Mouse (Mus musculus): ENCODE results near the gene Pdpk1.
"Not testable (repeated sequence)": the region's sequence is repeated elsewhere in the genome, so short reads cannot be mapped to it uniquely, and the experiment has no call there.

Gene Pdpk1

DNA sequence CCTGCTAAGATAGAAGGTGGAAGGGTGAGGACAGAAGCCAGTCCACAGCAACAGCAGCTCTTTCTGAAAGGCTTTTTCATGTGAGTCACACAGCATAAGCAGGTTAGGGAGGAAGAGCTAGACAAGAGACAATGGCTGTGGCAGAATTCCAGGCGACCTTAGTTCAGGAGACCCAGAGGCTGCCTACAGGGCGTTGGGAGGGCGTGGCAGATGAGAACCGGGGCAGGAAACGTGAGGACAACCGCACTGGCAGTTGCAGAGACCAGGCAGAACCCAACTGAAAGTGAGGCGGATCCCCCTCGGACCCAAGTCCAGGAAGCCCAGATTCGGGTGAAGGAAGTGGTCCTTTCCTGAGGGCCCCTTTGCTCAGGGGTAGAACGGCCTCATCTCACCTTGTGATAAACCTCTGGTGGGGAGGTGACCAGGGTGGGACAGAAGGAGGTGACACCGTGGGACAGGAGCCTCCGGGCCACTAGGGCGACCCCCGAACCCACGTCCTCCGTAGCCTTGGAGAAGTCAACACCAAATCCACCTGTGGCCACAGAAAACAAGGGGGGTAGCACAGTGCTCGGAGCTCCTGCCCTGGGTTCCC, 12.0 kb upstream of the Pdpk1 start:
- peak; percentile 65 for DNase-seq

DNA sequence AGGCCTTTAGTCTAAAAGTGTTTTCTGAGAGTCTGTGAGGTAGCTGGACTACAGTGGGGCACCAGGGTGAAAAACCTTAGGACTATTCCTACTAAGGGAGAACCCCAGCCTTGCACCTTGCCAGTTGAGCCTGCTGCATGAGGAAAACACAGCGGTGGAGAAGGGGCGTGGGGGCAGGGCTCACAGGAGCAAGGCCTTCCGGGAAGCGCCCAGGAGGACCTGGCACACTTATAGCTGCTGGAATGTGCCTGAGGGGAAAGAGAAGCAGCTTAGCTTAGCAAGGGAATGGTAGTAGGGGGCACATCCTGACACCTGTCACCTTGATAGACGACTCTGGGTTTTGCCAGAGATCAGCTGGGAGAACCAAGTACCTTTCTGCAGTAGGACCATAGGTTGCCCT, 10.7 kb upstream of the Pdpk1 start:
- peak; percentile 32 for DNase-seq

GRCm38 (mm10) chr17:24157526-24157925, 6.8 kb upstream of the Pdpk1 start:
- DNase-seq: no peak

- no peak for DNase-seq
Observed at GRCm38 (mm10) chr17:24157121-24157520, 6.4 kb upstream of the Pdpk1 start.

DNA sequence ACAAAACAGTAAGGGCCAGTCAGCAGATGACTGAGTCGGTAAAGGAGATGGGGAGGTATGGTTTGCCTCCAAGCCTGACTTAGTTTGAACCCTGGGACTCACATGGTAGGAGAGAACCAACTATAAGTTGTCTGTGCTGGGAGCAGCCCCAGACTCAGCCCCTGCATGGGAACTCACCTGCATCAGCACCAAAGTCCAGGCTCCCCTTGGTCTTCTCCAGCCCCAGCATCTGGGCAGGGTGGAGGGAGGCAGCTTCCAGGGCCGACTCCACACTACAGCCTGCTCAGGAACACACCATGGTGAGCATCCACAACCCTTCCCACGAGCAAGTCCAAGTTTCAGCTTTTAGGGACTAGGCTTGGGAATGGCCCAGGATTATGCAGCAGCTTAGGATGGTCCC, 5.7 kb upstream of the Pdpk1 start:
- no peak for DNase-seq

DNA sequence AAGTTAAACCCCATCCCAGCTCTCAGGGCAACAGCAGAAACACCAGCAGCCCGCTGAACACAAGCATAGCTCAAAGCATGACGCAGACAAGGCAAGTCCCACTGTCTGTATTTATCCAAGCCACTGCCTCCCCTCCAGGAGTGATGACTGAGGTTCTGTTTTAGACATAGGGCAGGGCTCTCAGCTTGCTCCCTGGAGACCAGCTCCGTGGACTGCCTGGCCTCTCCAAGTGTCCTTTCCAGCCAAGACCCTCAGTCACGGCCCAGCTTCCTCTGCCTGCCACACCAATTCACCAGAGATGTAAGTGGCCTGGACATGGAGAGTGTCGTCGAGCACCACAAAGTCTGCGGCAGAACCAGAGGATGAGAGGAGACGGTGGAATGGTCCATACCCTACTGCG, 5.0 kb upstream of the Pdpk1 start:
- DNase-seq: no peak

DNA sequence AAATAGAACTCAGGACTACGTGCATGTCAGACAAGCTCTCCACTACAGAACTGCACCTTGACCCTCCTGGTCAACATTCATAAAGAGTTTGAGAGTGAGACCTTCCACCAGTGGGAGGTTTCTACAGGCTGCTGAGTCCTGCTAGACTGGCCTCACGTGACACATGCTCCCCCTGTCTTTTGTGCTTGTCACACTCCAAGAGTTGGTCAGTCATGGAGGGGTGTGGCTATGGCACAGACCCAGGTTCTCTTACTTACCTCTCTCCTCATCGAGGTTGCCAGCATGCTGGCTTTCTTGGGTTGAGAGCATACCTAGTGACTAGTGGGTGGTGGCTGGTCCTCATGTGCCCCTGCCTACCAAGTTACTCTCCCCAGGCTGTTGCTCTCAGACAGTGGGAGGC, 3.7 kb upstream of the Pdpk1 start:
- DNase-seq: peak; percentile 59

DNA sequence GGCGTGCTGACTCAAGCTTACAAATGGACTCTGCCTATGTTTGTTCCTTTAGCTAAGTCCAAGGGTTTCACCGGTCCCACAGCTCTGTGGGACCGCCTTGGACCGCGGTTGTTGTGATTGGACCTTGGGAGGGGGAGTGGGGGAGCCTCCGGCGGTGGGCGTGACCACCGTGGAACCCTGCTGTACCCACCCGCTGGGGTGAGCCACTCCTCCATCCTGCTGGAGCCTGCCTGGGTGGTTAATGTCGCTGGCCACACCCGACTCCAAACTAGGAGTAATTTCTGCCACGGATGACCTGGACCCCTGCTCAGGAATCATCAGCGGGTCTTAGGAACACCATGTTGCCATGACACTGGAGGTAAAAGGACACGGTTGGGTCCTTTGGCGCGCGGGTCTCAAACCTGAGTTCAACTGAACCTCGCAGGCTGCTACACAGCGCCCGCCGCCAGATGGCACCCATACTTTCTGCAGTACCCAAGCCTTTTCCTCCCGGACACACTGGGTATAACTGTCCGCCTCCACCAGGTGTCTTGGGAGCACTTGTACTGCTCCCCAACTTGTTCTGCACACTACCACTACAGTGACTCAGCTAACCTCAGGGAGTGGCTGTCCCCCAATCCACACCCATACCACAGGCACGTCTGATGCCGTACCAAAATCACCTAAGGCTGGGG, 1.3 kb upstream of the Pdpk1 start:
- peak; percentile 91 for DNase-seq

DNA sequence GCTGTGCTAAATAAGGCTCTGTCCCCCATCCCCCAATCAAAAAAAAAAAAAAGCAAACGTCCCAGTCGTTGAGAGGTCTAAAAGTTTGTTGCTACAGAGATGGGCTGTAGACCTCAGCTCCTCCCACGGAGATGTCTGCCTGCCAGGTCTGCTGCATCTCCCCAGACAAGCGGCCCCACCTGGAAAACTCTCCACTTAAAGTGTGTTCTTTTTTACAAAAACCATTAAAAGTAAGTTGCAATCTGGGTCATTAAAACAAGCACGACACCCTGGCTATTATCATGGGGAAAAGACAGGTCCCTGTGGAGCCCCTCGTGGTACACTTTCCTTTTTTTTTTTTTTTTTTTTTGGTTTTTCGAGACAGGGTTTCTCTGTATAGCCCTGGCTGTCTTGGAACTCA, 658 bp upstream of the Pdpk1 start:
- DNase-seq: no peak

GRCm38 (mm10) chr17:24149421-24149820, 1.3 kb downstream of the Pdpk1 start:
- DNase-seq: no peak

DNA sequence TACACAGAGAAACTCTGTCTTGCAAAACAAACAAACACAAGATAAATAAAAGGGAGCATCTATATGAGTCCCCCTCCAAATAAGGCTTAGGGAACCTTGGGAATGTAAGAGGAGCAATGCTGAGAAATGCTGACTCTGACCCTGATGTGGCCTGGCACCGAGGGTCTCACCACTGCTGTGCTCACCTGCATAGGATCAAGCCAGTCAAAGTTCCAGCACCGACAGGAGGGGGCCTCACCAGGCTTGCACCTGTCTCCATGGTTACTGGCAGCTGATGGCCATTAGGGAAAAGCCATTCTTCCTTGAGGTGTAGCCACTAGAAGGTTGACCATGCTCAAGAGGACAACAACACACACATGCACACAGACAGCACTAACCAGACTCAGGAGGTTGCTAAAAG, 7.8 kb downstream of the Pdpk1 start:
- DNase-seq: no peak

- peak; percentile 98 for DNase-seq
Observed at GRCm38 (mm10) chr17:24141425-24141920, 9.3 kb downstream of the Pdpk1 start.

DNA sequence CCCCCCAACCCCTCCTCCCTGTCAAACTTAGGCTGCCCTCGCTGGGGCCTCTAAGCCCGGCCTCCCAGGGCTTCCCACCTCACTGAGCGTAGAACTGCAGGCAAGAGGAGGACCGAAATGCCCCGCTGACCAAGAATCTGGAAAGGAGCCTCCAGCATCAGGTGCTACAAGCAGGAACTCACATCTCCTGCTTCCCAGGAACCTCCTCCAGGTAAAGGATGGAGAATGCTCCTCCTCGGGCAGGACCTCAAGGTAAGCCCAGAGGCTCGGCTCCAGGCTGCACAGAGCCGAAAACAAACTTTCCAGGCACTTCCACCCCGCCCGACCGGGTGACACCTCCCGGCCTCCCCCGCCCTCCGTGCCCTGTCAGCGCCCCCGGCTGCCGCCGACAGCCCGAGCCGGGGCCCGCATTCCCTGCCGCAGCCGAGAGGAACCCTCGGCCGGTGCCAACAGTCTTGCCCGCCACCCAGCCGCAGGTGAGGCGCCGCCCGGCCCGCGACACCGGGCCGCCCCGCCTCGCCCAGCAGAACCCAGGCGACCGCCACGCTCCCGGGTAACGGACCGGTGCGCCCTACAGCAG, 9.8 kb downstream of the Pdpk1 start:
- no peak for DNase-seq

DNA sequence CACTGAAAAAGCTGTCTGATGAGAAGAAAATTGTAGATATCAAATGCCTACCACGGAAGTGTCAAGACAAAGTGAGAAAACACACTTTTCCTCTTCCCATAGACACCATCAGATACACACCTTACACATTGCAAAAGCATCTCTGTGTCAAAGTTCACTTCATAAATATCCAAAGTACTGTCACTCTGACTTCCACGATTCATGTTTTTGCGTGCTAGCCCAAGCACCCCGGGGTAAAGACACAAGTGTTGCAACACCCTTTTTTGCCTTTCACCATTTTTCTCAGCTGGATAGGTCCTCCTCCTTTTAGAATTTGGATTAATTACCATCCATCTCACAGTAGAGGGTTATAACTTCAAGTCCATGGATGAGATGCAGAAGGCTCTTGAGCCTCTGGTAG, 10.8 kb downstream of the Pdpk1 start:
- no peak for DNase-seq

GRCm38 (mm10) chr17:24139256-24139655, 11.5 kb downstream of the Pdpk1 start:
- no peak for DNase-seq

GRCm38 (mm10) chr17:24137226-24137880, 13.4 kb downstream of the Pdpk1 start:
- no peak for DNase-seq

DNA sequence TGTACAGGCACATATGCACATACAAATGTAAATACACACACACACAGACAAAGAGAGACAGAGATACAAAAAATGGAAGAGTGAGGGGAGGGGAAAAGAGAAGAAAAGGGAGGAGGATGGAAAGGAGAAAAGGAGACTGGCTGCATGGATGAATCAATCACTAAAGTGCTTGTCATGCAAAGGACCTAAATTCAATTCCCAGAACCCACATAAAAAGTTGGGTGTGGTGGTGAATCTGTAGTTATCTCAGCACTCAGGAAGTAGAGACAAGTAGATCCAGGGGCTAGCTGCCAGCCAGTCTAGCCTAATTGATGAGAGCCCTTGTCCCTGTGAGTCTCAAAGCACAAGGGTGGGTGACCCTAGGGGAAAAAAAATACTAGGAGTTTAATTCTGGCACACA, 16.7 kb downstream of the Pdpk1 start:
- no peak for DNase-seq

DNA sequence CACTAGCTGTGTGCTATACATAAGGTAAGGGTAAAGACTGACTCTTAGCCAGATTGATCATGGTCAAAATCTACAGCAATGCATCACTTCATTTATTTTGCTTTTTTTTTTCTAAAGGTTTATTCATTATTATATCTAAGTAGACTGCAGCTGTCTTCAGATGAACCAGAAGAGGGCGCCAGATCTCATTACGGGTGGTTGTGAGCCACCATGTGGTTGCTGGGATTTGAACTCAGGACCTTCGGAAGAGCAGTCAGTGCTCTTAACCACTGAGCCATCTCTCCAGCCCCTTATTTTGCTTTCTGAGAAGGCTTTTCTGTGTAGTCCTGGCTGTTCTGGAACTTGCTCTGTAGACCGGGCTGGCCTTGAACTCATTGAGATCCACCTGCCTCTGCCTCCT, 17.8 kb downstream of the Pdpk1 start:
- not testable (repeated sequence) for DNase-seq

DNA sequence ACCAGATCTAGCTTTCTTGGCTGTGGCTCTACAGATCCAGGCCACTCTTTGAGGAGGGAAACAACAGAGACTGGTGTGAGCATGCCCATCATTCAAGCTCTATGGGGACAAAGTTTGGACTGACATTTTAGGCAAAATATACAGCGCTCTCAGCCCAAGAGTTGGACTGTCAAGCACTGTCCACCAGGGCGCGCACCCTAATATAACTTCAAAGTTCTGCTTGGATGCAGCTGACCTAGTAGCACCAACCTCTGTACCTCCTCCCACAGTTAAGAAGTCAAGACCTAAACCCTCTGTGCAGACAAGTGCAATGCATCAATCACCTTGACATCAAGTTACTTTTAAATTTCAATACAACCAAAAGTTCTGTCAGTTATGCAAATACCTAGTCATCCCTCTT, 19.2 kb downstream of the Pdpk1 start:
- no peak for DNase-seq

DNA sequence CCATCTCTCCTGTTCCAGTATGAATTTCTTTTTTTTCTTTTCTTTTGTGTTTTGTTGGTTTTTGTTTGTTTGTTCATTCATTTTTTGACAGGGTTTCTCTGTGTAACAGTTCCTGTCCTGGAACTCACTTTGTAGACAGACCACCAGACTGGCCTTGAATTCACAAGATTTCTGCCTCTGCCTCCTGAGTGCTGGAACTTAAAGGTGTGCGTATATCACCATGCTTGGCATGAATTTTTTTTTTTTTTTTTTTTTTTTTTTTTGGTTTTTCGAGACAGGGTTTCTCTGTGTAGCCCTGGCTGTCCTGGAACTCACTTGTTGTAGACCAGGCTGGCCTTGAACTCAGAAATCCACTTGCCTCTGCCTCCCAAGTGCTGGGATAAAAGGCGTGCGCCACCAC, 21.5 kb downstream of the Pdpk1 start:
- not testable (repeated sequence) for DNase-seq

DNA sequence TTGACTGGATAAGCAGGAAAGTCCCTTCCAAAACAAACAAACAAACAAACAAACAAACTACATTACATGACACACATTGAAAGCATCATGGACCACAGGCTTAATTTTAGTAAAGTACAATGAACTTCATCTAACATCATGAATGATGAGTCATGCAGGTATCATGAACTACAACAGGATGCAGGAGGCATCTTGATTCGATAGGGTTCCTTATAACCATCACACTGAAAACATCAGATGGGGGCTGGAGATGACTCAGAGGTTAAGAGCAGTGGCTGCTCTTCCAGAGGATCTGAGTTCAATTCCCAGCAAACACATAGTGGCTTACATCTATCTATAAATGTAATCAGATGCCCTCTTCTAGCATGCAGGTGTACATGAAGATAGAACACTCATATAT, 23.1 kb downstream of the Pdpk1 start:
- DNase-seq: no peak

DNA sequence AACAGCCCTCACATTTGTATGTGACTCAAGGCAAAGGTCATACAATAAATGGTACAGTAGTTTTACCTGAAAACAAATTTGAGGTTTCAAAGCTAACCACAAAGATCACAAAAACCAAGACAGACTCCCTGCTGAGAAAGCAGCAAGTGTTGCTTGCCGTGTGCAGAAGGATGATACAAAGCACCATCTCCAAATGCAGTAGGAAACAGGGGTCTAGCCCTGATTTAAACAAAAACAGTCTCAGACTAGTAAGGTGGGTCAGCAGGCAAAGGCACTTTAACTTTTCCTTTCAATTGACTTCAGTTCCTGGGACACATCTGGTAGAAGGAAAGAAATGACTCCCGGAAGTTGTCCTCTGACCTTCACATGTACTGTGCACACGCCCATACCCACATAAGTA, 23.9 kb downstream of the Pdpk1 start:
- no peak for DNase-seq

GRCm38 (mm10) chr17:24119446-24119845, 31.3 kb downstream of the Pdpk1 start:
- DNase-seq: no peak

DNA sequence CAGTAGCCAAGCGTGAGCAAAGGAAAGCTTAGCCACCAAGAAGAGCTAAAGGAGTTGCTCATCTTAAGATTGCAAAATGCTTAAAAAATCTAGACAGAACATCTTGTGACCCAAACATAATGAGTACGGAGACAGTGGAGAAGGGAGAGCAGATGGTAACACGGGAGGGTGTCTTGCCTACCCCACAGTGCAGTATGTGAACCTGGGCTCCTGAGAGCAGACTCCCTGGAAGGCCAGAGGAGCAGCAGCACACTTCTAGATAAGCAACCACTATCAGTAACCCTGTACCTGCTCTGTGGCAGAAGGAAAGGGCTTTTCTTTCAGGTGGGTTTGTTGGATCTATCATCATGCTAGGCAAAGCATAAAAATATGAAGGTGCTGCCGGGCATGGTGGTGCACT, 37.7 kb downstream of the Pdpk1 start:
- no peak for DNase-seq

All from lung, postnatal 10 days (tissue).